Mouse (Mus musculus) C3H10T1/2 (cell line): ENCODE measurements around the gene Rpl35. TPM values are rescaled to one million over a fixed set of nuclear protein-coding genes. Genes with fewer than 3 reads are reported as not detected.

Experiments
- polyA plus RNA-seq, 2 experiments: library from polyadenylated mRNA; unstranded; fragments of >200 nt; fragmentation: generic; extraction: Trizol; gene quantifications; one replicate each; pipeline ENCODE4 v1.2.1; 2012; ENCODE audit warnings: missing spikeins in 2 of 2

Gene Rpl35
- 1,000 to 10,000 TPM; 1,174 to 1,676 TPM for polyA plus RNA-seq

DNA sequence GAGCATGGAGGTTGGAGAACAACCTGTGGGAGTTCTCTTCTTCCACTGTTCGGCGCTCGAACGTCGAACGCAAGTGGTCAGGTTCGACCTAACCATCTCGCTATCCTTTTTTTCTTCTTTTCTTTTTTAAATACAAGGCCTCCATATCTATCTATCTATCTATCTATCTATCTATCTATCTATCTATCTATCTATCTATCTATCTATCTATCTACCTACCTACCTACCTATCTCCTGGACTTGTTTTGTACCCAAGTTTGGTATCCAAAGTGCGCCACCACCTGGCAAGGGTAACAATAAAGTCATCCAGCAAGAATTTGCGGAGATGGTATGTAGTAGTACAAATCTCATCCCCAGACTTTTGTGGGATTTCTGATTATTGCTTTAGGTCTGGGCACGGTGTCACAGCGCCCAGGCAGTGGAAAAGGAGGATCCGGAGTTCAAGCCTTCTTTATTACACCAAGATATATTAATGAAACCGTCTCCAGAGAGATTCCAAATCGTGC lies at the start of gene Rpl35:
Gene Rpl35 (minus strand): TSS at position 51 of the 506 bp plus-strand sequence.

GRCm38 (mm10) chr2:39004880-39005435 lies 466 bp downstream of the Rpl35 start, which contains the start of gene Arpc5l:
Gene Arpc5l (plus strand): TSS chr2:39005348.

DNA sequence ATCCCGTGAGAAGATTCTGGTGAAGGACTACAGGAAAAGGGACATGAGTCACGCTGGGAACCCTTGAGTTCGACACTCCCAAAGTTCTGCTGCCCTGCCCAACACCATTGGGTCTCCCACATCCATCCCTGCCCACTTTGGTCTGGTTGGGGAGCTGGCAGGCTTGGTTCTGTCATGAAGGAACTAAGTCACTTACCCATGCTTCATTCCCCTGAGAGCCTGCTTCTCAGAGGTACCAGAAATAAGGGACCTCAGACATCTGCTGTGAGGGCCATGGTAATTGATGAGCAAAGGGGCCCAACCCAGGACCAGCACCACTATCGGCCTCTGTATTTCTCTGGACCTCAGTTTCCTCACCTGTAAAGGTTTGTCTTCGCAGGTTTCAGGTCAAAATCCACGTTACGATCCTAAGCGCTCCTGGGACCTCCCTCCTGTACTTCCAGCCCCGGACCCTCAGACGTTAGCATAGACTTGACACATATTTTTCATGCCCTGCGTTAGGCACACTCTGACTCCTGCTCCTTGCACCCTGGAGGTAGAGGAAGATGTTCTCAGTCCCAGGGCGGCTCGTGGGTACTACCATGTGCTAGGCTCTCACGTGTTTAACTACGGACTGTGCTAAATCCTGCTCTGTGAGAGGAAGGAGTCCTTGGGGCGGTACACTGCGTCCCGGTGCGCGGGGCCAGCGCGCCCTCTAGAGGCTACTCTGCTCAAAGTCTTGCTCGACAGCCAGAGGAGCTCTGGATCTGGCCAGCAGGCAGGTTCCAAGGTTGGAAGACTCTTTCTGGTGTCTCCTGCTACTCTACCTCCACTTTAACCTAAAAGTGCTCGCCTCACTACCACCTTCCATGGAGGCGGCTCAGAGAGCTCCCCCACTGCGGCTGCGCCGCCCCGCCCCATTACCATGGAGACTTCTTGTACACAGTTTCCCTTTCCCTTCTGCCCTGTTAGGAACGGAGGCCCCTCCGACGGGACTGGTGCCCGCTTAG lies 7.7 kb downstream of the Rpl35 start, which contains the start of gene Wdr38:
Gene Wdr38 (plus strand): TSS at position 91 of the 989 bp plus-strand sequence.

Other genes with a start within 250 kb of the Rpl35 start
- gene Nr6a1, start 77.9 kb downstream of the Rpl35 start, polyA plus RNA-seq = 1 to 10 TPM in 1 of 2 experiments, under 1 TPM in 1; 0.11 to 2.1 TPM
- under 1 TPM in 1 of 2 experiments, not detected in 1; 0.14 TPM for gene Olfml2a, start 73.6 kb downstream of the Rpl35 start, polyA plus RNA-seq
- gene Wdr38, start 8.1 kb downstream of the Rpl35 start, polyA plus RNA-seq = under 1 TPM; 0.36 to 0.40 TPM
- gene Arpc5l, start 276 bp downstream of the Rpl35 start, polyA plus RNA-seq = 10 to 100 TPM; 26.1 to 58.7 TPM
- gene Golga1, start 59.9 kb upstream of the Rpl35 start, polyA plus RNA-seq = 1 to 10 TPM in 1 of 2 experiments, under 1 TPM in 1; 0.30 to 6.1 TPM
- gene Scai, start 185.1 kb upstream of the Rpl35 start, polyA plus RNA-seq = 1 to 10 TPM in 1 of 2 experiments, under 1 TPM in 1; 0.09 to 1.5 TPM
- gene Ppp6c, start 220.8 kb upstream of the Rpl35 start, polyA plus RNA-seq = 10 to 100 TPM in 1 of 2 experiments, 1 to 10 TPM in 1; 6.8 to 12.0 TPM